Mouse (Mus musculus) kidney, postnatal 10 days (tissue): ENCODE measurements around the gene Asprv1.

Experiments used
- DNase-seq: peaks from one replicate; pipeline ENCODE4 v3.0.0; 2021; ENCODE audit warnings: mixed read lengths

The Asprv1 gene

GRCm38 (mm10) chr6:86623201-86623600 is 4.8 kb upstream of the Asprv1 start:
- DNase-seq: no peak

DNA sequence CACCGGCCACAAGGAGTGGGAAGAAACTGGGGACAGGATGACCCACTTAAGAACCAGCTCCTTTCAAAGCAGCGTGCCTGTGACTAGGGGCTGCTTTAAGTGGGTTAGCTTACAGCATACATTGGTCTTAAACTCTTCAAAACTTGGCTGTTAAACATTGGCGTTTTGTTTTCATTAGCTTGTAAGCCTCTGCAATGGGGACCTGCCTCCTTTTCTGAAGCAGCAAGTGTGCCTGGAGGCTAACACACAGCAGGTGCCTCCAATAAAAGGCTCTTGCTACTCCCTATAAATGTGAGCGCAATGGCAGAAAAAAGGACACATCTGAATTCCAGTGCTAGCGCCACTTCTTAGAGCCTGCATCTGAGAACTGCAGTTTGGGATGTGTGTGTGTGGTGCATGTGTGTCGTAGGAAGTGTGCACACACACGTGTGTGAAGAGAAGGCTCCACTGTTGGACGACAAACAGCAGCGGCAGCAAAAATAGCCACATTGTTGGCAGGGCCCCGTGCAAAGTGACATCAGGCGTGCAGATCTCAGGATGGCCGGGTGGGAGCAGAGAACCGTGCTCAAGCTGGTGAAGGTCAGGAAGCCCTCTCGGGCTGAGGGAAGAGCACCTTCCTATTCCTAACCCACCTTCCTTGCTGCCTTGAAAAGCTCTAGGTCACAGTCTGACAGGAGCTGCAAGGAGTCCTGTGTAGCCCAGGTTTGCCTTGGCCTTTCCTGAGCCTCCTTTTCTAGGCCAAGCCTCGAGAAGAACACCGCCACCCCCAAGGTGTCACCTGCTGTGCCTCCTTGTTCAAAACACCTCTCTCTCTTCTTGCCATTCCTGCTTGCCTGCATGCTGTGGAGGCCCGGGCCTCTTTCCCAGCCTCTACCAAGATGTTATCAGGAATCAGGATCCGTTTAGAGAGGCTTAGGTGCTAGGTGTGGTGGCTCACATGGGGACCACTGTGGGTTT is 3.6 kb upstream of the Asprv1 start:
- DNase-seq: no peak

DNA sequence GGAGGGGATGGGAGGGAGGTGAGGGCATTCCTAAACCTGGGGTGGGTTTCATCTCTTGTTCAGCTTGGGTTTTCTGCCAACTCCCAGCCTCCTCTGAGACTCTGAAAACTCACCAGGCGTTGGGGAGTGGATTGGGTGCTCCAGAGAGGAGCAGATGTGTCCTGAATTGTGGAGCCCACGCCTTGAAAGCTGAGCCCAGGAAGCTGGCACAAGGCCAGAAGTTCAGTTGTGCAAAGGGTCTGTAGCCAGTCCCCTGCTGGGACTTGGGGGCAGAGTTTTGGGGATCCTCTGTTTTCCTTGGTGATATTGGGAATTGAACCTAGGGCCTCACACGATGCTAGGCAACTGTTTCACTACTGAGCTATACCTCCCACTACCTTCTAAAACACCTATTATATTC is 2.2 kb downstream of the Asprv1 start:
- DNase-seq: no peak

DNA sequence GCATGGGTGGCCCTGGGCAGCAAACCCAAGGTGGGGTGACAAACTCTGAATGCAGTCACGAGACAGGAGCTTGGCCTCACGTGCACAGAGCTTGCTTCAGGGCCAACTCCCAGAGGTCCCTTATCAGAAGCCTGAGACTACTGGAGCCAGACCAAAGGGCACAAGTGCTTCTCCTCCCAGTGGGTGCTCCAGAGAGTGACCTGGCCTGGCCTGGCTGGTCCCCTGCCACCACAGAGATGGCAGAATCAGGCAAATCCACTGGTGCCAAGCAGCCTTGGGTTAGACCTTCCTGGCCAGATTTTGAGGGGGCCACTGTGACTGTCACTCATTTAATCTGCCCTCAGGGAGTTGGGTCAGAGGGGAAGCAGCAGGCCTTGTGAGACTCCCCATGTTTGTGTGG is 8.5 kb downstream of the Asprv1 start:
- peak; percentile 22 for DNase-seq

GRCm38 (mm10) chr6:86637171-86637835 is 9.3 kb downstream of the Asprv1 start:
- no peak for DNase-seq

- no peak for DNase-seq
Observed at GRCm38 (mm10) chr6:86637860-86638259, 9.9 kb downstream of the Asprv1 start.

DNA sequence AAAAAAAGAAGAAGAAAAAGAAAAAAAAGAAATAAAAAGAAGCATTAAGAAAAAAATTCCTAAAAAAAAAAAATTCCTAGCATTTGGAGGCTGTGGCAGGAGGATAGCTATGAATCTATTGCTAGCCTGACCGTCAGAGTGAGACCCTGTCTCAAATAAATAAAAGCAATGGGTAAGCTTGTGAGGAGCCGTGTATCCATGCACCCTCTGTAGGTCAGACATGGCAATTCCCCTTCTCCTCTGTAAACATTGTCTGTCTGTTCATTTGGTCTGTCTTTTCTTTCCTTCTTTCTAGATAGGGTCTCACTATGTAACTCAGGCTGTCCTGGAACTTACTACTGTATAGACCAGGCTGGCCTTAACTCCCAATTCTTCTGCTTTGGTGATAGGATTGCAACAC is 10.5 kb downstream of the Asprv1 start:
- DNase-seq: no peak

DNA sequence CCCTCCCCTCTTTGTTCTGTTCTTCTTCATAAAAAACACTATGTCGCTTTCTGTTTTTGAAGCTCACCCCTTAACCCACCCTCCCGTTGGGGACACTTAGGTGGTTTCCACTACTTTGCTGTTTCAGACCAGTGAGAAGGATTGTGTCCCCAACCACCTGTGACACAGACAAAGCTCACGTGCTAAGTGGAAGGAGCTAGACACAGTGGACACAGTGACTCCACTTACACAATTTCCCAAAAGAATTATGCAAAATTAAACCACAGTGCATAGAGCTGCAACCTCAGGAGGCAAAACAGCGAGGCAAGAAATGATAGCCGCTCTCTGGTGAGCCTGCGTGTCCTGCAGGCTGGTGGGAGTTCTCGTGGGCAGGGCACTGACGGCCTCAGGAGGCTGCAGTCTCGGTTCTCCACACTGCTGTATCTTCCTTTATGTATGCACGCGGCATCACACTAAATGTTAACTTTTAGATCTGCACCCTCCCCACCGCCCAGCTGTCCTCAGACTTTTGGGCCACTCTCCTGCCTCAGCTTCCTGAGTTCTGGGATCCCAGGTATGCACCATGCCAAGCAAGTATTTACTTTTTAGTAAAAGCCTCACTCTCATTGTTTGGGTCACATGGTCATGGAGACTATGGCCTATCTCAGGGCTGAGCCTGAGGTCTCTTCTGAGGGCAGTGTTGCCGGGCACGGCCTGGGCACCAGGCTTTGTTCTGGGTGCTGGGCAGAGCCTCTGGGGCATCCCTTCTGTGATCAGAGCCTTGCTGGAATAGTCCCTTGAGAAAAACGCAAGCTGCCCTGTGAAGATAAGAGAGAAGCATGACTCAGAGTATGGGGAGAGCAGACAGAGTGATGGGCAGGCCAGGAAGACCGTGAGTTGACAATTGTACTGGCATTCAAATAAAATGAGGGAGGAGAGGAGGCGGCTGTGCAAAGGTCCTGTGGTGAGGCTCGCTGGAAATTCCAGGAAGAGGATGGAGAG is 11.5 kb downstream of the Asprv1 start:
- DNase-seq: no peak

DNA sequence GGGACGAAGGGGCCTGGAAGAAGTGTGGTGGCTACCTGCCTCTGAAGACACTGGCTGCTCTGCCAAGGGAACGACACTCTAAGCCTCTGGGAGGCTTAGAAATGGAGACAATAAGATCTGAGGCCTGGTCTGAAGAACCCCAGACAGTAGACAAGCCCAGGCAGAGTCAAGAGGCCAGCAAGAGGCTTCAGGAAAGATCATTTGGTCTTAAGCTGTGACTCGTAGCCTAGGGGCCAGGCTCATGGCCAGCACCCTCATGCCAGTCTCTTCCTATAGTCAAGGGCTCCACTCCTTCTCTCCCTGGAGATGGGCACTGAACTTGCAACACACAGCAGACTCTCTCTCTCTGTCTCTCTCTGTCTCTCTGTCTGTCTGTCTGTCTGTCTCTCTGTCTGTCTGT is 12.2 kb downstream of the Asprv1 start:
- DNase-seq: no peak

GRCm38 (mm10) chr6:86640776-86641175 is 12.8 kb downstream of the Asprv1 start:
- no peak for DNase-seq

DNA sequence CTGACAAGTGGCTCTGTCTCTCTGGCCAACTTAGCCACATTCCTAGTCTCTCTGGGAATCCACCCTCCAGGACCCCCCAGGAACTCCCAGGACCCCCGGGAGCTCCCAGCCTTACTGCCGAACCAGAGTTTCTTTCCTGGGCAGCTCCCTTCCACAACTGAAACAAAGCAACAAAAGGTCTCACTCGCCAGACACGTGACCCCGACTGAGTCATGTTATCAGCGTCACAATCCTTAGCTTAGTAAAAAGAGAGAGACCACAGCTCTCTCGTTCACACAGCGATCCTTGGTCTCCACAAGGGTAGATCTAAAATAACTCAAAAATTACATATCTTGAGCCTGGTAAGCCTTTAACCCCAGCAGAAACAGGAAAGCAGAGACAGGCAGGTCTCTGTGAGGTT is 13.8 kb downstream of the Asprv1 start:
- DNase-seq: no peak

- DNase-seq: no peak
Observed at GRCm38 (mm10) chr6:86644775-86645400, 16.9 kb downstream of the Asprv1 start.

DNA sequence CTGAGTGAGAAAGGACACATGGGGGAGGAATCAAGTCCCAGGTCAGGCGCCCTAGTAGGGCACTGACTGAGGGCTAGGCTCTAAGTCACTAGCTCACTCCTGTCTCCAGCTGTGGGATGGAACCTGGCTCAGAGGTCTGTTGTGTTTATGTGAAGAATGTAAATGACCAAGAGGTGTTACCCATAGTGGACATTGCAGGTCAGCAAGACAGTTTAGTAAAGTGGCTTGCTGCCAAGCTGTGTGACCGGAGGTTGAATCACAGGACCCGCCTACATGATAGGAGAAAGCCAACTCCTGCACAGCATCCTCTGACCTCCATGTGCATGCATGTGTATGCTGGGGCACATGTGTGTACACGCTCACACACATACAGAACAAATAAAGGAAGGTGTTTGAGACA is 17.6 kb downstream of the Asprv1 start:
- no peak for DNase-seq

GRCm38 (mm10) chr6:86646143-86646542 is 18.2 kb downstream of the Asprv1 start:
- no peak for DNase-seq

- DNase-seq: no peak
Observed at GRCm38 (mm10) chr6:86653026-86653425, 25.1 kb downstream of the Asprv1 start.

GRCm38 (mm10) chr6:86654270-86654916 is 26.4 kb downstream of the Asprv1 start:
- peak; percentile 27 for DNase-seq

- DNase-seq: no peak
Observed at GRCm38 (mm10) chr6:86658501-86658900, 30.5 kb downstream of the Asprv1 start.

DNA sequence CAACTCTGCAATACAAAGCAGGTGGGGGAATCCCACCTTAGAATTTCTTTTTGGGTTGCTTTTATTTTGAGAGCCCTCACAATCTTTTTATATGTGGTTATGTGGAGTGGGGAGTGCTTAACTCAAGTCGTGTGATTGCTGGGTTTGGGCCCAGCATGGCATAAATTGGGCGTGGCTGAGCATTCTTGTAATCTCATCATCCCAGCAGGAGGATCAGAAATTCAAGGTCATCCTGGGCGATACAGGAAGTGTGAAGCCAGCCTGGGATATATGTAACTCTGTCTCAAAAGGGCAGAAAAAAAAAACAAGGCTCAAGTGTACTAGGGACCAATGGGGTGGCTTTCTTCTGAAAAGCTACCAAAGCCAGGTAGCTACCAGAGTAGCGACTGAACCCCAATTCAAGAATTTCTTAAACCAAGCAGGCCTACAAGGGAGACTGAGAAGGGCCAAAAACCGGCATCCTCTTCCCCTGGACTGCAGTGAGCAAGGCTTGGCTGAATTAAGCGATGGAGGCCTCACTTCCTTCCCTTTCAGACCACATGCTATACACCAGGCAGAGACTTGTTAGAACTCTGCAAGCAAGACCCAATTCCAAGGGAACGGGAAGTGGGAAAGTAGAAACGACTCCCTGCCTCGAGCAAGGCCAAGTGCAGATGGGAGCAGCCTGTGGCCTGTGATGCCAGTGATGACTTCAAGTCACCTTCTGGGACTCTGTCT is 32.4 kb downstream of the Asprv1 start:
- DNase-seq: no peak

DNA sequence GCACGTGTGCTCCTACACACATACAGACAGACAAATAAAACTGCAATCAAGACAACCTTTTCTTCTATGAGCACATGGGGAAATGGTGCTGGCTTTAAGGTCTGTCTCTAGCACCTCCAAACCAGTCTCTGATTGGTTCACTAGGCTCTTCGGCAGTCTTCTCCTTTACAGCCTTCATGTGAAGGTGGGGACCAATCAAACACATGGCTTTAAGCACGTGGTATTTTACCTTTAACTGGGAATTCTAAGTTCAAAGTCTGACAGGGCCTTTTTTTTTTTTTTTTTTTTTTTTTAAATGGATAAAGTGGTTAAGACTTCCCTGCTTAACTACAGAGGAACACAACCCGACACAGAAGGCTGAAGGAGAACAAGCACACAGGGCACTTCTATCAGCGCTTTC is 37.1 kb downstream of the Asprv1 start:
- DNase-seq: no peak

DNA sequence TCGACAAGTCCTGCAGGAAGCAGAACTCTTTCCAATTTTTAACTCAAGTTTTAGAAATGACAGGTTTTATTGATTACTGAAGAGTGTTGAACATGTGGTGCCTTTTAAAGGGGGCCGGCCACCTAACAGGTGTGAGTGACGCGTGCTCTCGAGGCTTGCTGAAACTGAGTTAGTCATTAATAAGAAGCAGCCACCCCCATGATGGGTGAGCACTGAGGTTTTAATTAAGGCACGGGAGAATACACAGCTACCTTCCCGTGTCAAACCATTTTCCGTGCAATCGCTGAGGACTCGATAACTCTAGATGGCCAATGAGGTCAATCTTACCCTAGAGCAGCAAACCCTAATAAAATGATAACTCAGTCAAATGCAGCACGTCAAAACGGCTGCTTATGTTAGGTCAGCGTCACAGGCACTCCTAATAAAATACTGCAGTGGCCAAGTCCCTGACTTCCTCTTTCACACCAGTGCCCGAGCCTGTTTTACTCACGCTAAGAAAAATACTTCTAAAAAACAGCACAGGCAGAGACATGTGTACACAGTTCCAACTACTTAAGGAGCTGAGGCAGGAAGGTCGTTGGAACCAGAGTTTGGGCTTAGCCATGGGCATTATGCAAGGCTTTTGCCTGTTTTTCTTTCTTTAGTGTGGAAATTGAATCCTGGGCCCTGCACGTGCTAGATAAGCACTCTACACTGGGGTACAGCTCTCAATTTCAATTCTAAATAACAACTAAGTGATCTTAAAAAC is 37.8 kb downstream of the Asprv1 start:
- DNase-seq: no peak

DNA sequence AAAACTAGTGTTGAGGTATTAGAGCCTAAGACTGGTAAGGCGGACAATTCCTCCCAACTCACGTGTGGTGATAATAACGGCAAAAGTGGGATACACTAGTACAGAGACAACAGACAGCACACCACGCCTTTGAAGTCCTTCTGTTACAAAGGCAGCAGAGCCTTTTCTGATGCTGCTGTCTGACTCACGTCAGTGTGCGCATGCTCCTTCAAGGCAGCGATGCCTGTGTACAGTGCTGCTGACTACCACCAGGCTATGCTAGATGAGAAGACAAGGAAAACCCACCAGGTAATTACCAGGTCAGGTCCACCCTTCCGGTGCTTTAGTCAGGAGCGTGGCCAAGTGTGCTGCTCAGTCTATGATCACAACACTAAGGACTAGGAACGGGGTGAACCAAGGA is 39.1 kb downstream of the Asprv1 start:
- DNase-seq: no peak
